Mouse (Mus musculus) thymus, adult 2 months (tissue): ENCODE results near the gene Hist1h2ap. TPM values are rescaled to one million over a fixed set of nuclear protein-coding genes. Genes with fewer than 3 reads are reported as not detected.

Experiments
- DNase-seq: peaks from one replicate; pipeline ENCODE4 v3.0.0; 2021
- H3K27ac ChIP-seq: fragments of 200-500 bp; 2 replicates; pipeline ENCODE4 v1.5.1; 2012; ENCODE audit warnings: low read length, control low read depth; ENCODE audit not compliant: control insufficient read depth, insufficient read depth
- H3K27me3 ChIP-seq: fragments of 200-500 bp; 2 replicates; pipeline ENCODE4 v1.6.1; 2012; ENCODE audit warnings: mild to moderate bottlenecking, low read length, moderate library complexity, mixed read lengths; ENCODE audit not compliant: control insufficient read depth, insufficient read depth
- H3K36me3 ChIP-seq: fragments of 200-500 bp; 2 replicates; pipeline ENCODE4 v1.6.1; 2012; ENCODE audit warnings: mild to moderate bottlenecking, low read length, moderate library complexity; ENCODE audit not compliant: control insufficient read depth, insufficient read depth
- H3K4me1 ChIP-seq: fragments of 200-500 bp; replicated peaks from 2 replicates; pipeline ENCODE4 v1.6.1; 2012; ENCODE audit warnings: low read length; ENCODE audit not compliant: control insufficient read depth, insufficient read depth
- H3K4me3 ChIP-seq: fragments of 200-500 bp; 2 replicates; pipeline ENCODE4 v1.5.1; 2012; ENCODE audit warnings: mild to moderate bottlenecking, low read length, control low read depth, moderate library complexity; ENCODE audit not compliant: control insufficient read depth, insufficient read depth
- CTCF ChIP-seq: fragments of 200-500 bp; IDR thresholded peaks from 2 replicates; pipeline ENCODE4 v1.5.1; 2012; ENCODE audit warnings: mild to moderate bottlenecking, control low read depth, low read length, moderate library complexity, borderline replicate concordance; ENCODE audit not compliant: control insufficient read depth, poor library complexity, insufficient read depth; ENCODE audit errors: extremely low read depth
- POLR2A ChIP-seq: fragments of 200-500 bp; IDR thresholded peaks from 2 replicates; pipeline ENCODE4 v1.6.1; 2012; ENCODE audit warnings: mild to moderate bottlenecking, low read length, control low read depth, moderate library complexity; ENCODE audit not compliant: control insufficient read depth, poor library complexity, insufficient read depth; ENCODE audit errors: extremely low read depth
- WGBS: fragments of 180-500 bp; shearing (Covaris S2); methylation state at CpG from one replicate; pipeline ENCODE4 v1.1.7; 2018; 5-methylcytosine and 5-hydroxymethylcytosine counted together
- polyA plus RNA-seq: library from polyadenylated mRNA; depleted of rRNA; stranded (reverse); fragments of >200 nt; gene quantifications from 2 replicates; pipeline ENCODE4 v1.2.3, GENCODE M21; 2012; rRNA removed

The Hist1h2ap gene
- polyA plus RNA-seq, 1 experiment: 1,785 TPM

GRCm38 (mm10) chr13:21783734-21784161 is 49.6 kb downstream of the Hist1h2ap start:
- peak; percentile 41 for DNase-seq
- H3K27me3 ChIP-seq: no peaks in the 10 kb centered on the region
- TF ChIP-seq CTCF (no peak), POLR2A (no peak)
- H3K27ac ChIP-seq: peak overlapping the region; percentile 78
- WGBS: 14% methylated on average over 9 of the region's 9 CpGs
- H3K4me1 ChIP-seq: peaks cover 14% of the 10 kb centered on the region
- no peaks in the 10 kb centered on the region for H3K36me3 ChIP-seq
- H3K4me3 ChIP-seq: no peak overlapping the region

GRCm38 (mm10) chr13:21783255-21783617 is 50.1 kb downstream of the Hist1h2ap start, which contains the start of gene Hist1h3i:
Gene Hist1h3i, minus strand, starts transcription at chr13:21783370.
- no peaks in the 10 kb centered on the region for H3K27me3 ChIP-seq
- no peaks in the 10 kb centered on the region for H3K36me3 ChIP-seq
- TF ChIP-seq POLR2A (0 out of 2 replicates have a peak, but pooled peaks have one; percentile 5), CTCF (no peak)
- under 1% methylated on average over 17 of the region's 20 CpGs for WGBS
- DNase-seq: peak; percentile 65
- H3K27ac ChIP-seq: peak within 1 kb of the TSS; percentile 96
- H3K4me3 ChIP-seq: peak within 1 kb of the TSS; percentile 61
- H3K4me1 ChIP-seq: peaks cover 14% of the 10 kb centered on the region

Other genes with a start within 250 kb of the Hist1h2ap start
- not detected in 2 replicates for gene Olfr1362, start 219.5 kb downstream of the Hist1h2ap start, polyA plus RNA-seq
- not detected in 2 replicates for gene Olfr11, start 191.0 kb downstream of the Hist1h2ap start, polyA plus RNA-seq
- not detected in 2 replicates for gene Olfr1361, start 170.1 kb downstream of the Hist1h2ap start, polyA plus RNA-seq
- gene Olfr1360, start 156.1 kb downstream of the Hist1h2ap start, polyA plus RNA-seq: not detected in 2 replicates
- gene Olfr1359, start 135.4 kb downstream of the Hist1h2ap start, polyA plus RNA-seq: not detected in 2 replicates
- 118 and 183 TPM in 2 replicates for gene Hist1h2bl, start 117.4 kb downstream of the Hist1h2ap start, polyA plus RNA-seq
- gene Hist1h2ai, start 117.1 kb downstream of the Hist1h2ap start, polyA plus RNA-seq: 227 and 343 TPM in 2 replicates
- 670 and 733 TPM in 2 replicates for gene Hist1h3h, start 115.8 kb downstream of the Hist1h2ap start, polyA plus RNA-seq
- 76.1 and 110 TPM in 2 replicates for gene Hist1h2bm, start 111.5 kb downstream of the Hist1h2ap start, polyA plus RNA-seq
- gene Hist1h4j, start 98.4 kb downstream of the Hist1h2ap start, polyA plus RNA-seq: 60.3 and 64.6 TPM in 2 replicates
- 257 and 302 TPM in 2 replicates for gene Hist1h4k, start 83.0 kb downstream of the Hist1h2ap start, polyA plus RNA-seq
- gene Hist1h2ak, start 79.7 kb downstream of the Hist1h2ap start, polyA plus RNA-seq: 302 and 405 TPM in 2 replicates
- gene Hist1h2bn, start 79.4 kb downstream of the Hist1h2ap start, polyA plus RNA-seq: 213 and 218 TPM in 2 replicates
- 22.4 and 28.1 TPM in 2 replicates for gene Hist1h1b, start 52.9 kb downstream of the Hist1h2ap start, polyA plus RNA-seq
- gene Hist1h3i, start 50.1 kb downstream of the Hist1h2ap start, polyA plus RNA-seq: 484 and 650 TPM in 2 replicates
- 183 and 223 TPM in 2 replicates for gene Hist1h2an, start 46.3 kb downstream of the Hist1h2ap start, polyA plus RNA-seq
- 39.3 and 52.7 TPM in 2 replicates for gene Hist1h2bp, start 46.0 kb downstream of the Hist1h2ap start, polyA plus RNA-seq
- 200 and 237 TPM in 2 replicates for gene Hist1h2bq, start 23.3 kb downstream of the Hist1h2ap start, polyA plus RNA-seq
- not detected in 2 replicates for gene Hist1h2ao, start 23.0 kb downstream of the Hist1h2ap start, polyA plus RNA-seq
- not detected in 2 replicates for gene Hist1h4m, start 21.8 kb downstream of the Hist1h2ap start, polyA plus RNA-seq
- gene Hist1h4n, start 1.3 kb downstream of the Hist1h2ap start, polyA plus RNA-seq: 292 and 309 TPM in 2 replicates
- 156 and 207 TPM in 2 replicates for gene Hist1h2br, start 236 bp upstream of the Hist1h2ap start, polyA plus RNA-seq
- 1.1 and 1.6 TPM in 2 replicates for gene Zfp184, start 111.6 kb upstream of the Hist1h2ap start, polyA plus RNA-seq
- gene Pom121l2, start 147.7 kb upstream of the Hist1h2ap start, polyA plus RNA-seq: 0.08 and 0.23 TPM in 2 replicates
- 640 and 1,004 TPM in 2 replicates for gene Prss16, start 176.2 kb upstream of the Hist1h2ap start, polyA plus RNA-seq
- 248 and 460 TPM in 2 replicates for gene Hist1h2ah, start 202.1 kb upstream of the Hist1h2ap start, polyA plus RNA-seq
- 322 and 402 TPM in 2 replicates for gene Hist1h2bk, start 202.4 kb upstream of the Hist1h2ap start, polyA plus RNA-seq
- gene Hist1h4i, start 207.9 kb upstream of the Hist1h2ap start, polyA plus RNA-seq: 33.1 and 38.5 TPM in 2 replicates
- 149 and 177 TPM in 2 replicates for gene Hist1h2ag, start 209.4 kb upstream of the Hist1h2ap start, polyA plus RNA-seq
- 177 and 218 TPM in 2 replicates for gene Hist1h2bj, start 209.7 kb upstream of the Hist1h2ap start, polyA plus RNA-seq